Mouse (Mus musculus) midbrain, embryonic 13.5 days (tissue): ENCODE results near the gene Kdelc1. TPM values are rescaled to one million over a fixed set of nuclear protein-coding genes. Genes with fewer than 3 reads are reported as not detected.

Source experiments
- polyA plus RNA-seq: library from polyadenylated mRNA; unstranded; fragments of >200 nt; fragmentation: Nextera tagmentation; extraction: Ambion mirVana; gene quantifications from 2 replicates; pipeline ENCODE4 v1.2.1, GENCODE M21; 2015

The Kdelc1 gene
- polyA plus RNA-seq, 1 experiment from 2014 or later = 33.4 TPM

Other genes with a start within 250 kb of the Kdelc1 start
- gene Tpp2, start 185.2 kb downstream of the Kdelc1 start, polyA plus RNA-seq = 58.8 and 68.1 TPM in 2 replicates
- 1.3 and 1.4 TPM in 2 replicates for gene Mettl21c, start 98.8 kb downstream of the Kdelc1 start, polyA plus RNA-seq
- gene Gm8251, start 56.9 kb downstream of the Kdelc1 start, polyA plus RNA-seq = 0.11 and 0.14 TPM in 2 replicates
- 62.3 and 66.8 TPM in 2 replicates for gene Tex30, start 16.4 kb downstream of the Kdelc1 start, polyA plus RNA-seq
- 30.5 and 30.8 TPM in 2 replicates for gene Bivm, start 149 bp upstream of the Kdelc1 start, polyA plus RNA-seq
- 39.7 and 40.0 TPM in 2 replicates for gene Ercc5, start 28.9 kb upstream of the Kdelc1 start, polyA plus RNA-seq
- gene Mettl21e, start 100.2 kb upstream of the Kdelc1 start, polyA plus RNA-seq = not detected in 2 replicates